Mouse (Mus musculus) brain, embryonic 14.5 days (tissue): ENCODE measurements around the gene Wwc2. TPM values are rescaled to one million over a fixed set of nuclear protein-coding genes. Genes with fewer than 3 reads are reported as not detected.

Experiments
- DNase-seq: peaks from one replicate; pipeline ENCODE4 v3.0.0-alpha.2; 2011; ENCODE audit warnings: low read depth
- CTCF ChIP-seq: fragments of 200-500 bp; IDR thresholded peaks from 2 replicates; pipeline ENCODE4 v1.5.1; 2012; ENCODE audit warnings: inconsistent platforms, mild to moderate bottlenecking, moderate library complexity, borderline replicate concordance; ENCODE audit not compliant: insufficient read depth, insufficient read length; ENCODE audit errors: extremely low read depth
- POLR2A ChIP-seq: fragments of 200-500 bp; IDR thresholded peaks from 2 replicates; pipeline ENCODE4 v1.6.1; 2012; ENCODE audit warnings: mild to moderate bottlenecking, inconsistent platforms, borderline replicate concordance; ENCODE audit not compliant: poor library complexity, insufficient read depth, insufficient read length, severe bottlenecking; ENCODE audit errors: extremely low read depth
- polyA plus RNA-seq: library from polyadenylated mRNA; depleted of rRNA; stranded (reverse); fragments of >200 nt; gene quantifications from 2 replicates; pipeline ENCODE4 v1.2.3, GENCODE M21; 2012; rRNA removed

Gene Wwc2
- polyA plus RNA-seq, 1 experiment = 6.8 TPM

DNA sequence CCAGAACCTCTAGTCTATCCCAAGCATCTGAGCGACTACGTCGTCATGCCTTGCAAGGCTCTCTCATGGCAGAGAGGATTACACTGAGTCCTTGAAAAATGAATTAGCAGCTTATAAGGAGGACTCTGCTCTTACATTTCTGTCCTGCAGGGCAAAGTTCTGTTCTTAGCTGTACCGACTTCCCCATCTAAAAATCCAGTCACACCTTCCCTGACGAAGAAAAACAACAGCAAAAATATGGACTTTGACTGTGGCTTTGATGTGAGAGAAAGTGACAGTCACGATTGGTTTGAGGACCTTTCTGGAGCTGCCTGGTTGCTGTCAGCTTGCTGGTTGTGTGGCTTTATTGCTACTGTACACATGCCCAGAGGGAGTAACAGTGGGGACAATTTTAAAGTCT is 211.1 kb downstream of the Wwc2 start:
- TF ChIP-seq POLR2A (no peak), CTCF (no peak)

DNA sequence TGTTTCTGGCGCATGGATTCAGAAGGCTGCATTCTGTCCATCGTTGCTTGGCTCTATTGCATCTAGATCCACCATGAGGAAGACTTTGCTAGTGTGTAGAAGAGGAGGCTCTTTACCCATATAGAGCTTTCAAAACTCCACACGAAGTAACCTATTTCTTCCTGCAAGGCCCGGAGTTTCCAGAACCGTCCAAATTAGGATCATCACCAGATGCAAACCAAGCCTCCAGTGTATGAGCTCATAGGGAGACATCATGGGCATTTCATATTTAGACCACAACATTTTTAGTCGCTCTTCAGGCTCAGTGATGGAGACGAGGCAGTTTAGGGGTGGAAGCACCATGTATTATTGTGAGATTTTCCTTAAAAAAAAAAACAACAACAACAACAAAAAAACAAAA is 213.3 kb downstream of the Wwc2 start:
- TF ChIP-seq POLR2A (no peak), CTCF (no peak)

More for the DNA sequence above, 211.1 kb downstream of the Wwc2 start:
- DNase-seq = no peak

More for the DNA sequence above, 213.3 kb downstream of the Wwc2 start:
- no peak for DNase-seq

Other genes starting within 250 kb of the Wwc2 start
- gene Cldn24, start 168.8 kb downstream of the Wwc2 start, polyA plus RNA-seq = not detected in 2 replicates
- not detected in 2 replicates for gene Cldn22, start 166.4 kb downstream of the Wwc2 start, polyA plus RNA-seq
- 18.6 and 21.8 TPM in 2 replicates for gene Dctd, start 108.2 kb upstream of the Wwc2 start, polyA plus RNA-seq